Mouse (Mus musculus) heart, postnatal 36 days (tissue): ENCODE data around the gene Elovl7. TPM values are rescaled to one million over a fixed set of nuclear protein-coding genes. Genes with fewer than 3 reads are reported as not detected.

Experiments used
- DNase-seq, 2 experiments: peaks; one replicate each; pipeline ENCODE4 v3.0.0; 2021 to 2022
- intact Hi-C: fragments of 180-260 bp; cut with DNase I; formaldehyde crosslinking; loops from one replicate; pipeline ENCODE4 v1.15.1; 2025
- total RNA-seq, 2 experiments: library from RNA; stranded (reverse); gene quantifications; 2 replicates each; pipeline ENCODE4 v1.2.3; 2021

Gene Elovl7
- total RNA-seq, 2 experiments from 2014 or later: 0.14 to 0.33 TPM

- DNase-seq: no peak
- intact Hi-C loops: loop anchor here (10.0 kb wide), 2 partner anchors 284 to 1004 kb away; partner anchors contain the start of gene Smim15
Measured at GRCm38 (mm10) chr13:108328406-108329180, 114.4 kb downstream of the Elovl7 start.

- DNase-seq: no peak
- intact Hi-C loops: loop anchor here (1.0 to 10.0 kb wide), 4 partner anchors 115 to 1005 kb away; partner anchors contain the start of genes Elovl7 and Smim15
Measured at GRCm38 (mm10) chr13:108329693-108330092, 115.5 kb downstream of the Elovl7 start.

Other genes starting within 250 kb of the Elovl7 start
- 10 to 100 TPM; 21.0 to 21.6 TPM for gene Smim15, start 170.0 kb upstream of the Elovl7 start, total RNA-seq
- 10 to 100 TPM; 23.1 to 30.4 TPM for gene Ndufaf2, start 55.8 kb upstream of the Elovl7 start, total RNA-seq
- gene Ercc8, start 55.7 kb upstream of the Elovl7 start, total RNA-seq: 1 to 10 TPM; 5.5 to 6.6 TPM
- under 1 TPM; 0.22 to 0.46 TPM for gene Depdc1b, start 101.9 kb downstream of the Elovl7 start, total RNA-seq
- gene Pde4d, start 235.5 kb downstream of the Elovl7 start, total RNA-seq: 10 to 100 TPM; 37.4 to 43.6 TPM